Mouse (Mus musculus) left cerebral cortex, adult 11 months (tissue): ENCODE measurements around the gene Use1.
A peak's percentile ranks its signal among the peaks of the same experiment; 100 is the strongest.

Source experiments
- DNase-seq: peaks from one replicate; pipeline ENCODE4 v3.0.0; 2022; ENCODE audit warnings: low spot score

Use1 gene

GRCm38 (mm10) chr8:71379008-71379407 is 12.4 kb downstream of the Use1 start:
- no peak for DNase-seq

GRCm38 (mm10) chr8:71379512-71380075 is 12.9 kb downstream of the Use1 start:
- no peak for DNase-seq

DNA sequence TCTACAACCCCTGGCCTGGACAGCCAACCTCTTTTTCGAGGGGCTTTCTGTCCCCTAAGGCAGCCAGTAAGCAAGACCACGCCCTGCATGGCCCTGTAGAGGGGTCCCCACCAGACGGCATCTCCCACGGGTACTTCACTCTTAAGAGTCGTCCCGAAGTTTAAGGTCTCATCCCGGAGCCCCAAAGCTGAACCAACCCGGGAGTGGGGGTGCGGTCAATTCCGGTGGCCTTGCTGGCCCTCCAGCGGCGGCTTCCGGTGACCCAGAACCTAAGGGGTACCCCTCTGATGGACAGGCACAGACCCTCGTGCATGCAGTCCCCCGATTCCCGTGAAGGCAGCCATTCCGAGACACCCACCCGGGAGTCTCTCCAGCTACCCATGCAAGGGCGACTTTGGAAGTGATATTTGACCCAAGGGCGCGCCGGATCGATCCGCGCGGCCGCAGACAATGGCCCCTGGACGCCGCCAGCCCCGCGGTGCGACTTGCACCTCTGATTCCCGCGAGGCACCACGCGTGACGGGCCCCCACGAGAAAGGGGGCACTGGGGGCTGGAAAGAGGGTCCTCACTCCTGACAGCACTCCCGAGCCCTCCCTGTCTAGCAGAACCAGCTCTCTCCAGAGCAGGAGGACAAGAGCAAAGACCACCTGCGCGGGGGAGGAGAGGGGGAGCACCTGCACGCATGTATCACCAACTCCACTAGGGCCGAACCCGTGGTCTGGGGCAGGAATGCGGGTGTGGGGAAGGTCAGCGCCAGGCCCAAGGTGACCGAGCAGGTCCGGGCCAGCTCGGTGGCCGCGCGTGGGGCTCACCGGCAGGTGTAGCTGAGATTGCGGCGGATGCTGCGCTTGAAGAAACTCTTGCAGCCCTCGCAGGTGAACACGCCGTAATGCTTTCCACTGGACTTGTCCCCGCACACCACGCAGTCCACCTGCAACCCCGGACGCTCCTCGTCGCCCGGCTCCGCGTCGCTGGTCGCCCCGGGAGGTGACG is 13.8 kb downstream of the Use1 start:
- DNase-seq, result no peak

DNA sequence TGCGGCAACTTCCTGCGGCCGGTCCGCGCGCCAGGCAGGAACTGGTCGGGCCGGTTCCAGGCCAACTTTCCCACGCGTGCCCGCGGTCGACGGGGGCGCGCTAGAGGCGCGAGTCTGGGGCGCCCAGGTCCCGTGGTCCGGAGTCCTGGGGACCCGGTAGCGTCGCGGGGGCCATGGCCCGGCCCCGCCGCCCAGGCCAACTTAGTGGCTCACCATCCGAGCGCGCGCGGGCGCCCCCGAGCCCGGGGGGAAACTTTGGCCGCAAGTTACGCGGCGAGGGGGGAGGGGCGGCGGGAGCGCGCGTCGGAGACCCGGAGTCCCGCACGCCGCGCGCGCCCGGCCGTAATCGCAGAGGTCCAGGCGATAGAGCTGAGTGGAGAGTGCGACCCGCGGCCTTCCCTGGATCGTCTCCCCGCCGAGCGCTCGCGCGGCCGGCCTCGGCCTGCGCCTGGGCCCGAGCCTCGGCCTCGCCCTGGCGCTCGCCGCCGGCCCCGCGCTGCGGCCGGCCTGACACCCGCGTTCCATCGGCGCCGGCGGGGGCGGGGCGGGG is 14.8 kb downstream of the Use1 start, which contains the start of gene Nr2f6:
Nr2f6 (minus strand) TSS at position 540 of the 550 bp plus-strand sequence.
- no peak for DNase-seq

DNA sequence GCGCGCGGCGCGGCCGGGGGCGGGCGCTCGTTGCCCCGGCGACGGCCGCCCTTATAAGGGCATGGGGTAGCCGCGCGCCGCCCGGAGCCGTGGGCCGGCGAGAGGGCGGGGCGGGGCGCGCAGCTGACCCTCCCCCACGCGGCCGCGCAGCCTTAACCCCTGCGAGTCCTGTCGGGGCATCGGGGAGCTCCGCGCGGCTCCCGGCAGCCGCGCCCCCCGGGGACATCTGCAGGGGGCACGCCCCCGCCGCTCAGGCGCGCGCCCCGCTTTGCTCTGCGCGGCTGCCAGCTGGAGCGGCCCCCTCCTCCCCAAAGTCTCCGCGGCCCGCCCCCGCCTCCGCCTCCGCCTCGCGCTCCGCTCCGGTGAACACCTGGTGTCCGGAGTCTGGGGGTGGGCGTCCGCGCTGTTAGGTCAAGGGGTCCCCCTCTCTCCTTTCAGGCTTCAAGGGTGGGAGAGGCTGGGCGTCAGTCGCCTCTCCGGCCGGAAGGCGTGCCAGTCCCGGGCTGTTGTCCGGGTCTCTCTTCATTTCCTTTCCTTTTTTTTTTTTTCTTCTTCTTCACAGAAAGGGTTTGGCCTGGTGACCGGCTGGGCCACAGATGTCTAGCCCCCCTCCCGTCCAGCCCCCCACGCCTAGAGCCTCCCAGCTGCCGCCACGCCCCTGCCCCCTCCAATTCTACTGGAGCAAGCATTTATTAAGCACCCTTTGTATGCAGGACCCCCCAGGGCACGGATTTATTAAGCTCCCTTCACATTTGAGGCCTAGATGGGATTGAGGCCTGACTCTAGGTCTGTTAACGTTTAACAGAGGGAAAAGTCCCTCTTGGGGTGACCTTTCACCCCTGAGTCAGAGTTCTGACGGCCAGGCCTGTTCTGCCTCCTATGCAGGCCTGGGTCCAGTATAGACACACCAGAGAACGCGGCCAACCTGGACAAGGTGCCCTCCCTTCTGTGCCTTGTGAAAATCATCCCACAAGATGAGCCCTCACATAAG is 15.6 kb downstream of the Use1 start:
- peak; percentile 74 for DNase-seq

- no peak for DNase-seq
Observed at GRCm38 (mm10) chr8:71383396-71383795, 16.7 kb downstream of the Use1 start.

- DNase-seq, result no peak
Observed at GRCm38 (mm10) chr8:71383860-71384259, 17.2 kb downstream of the Use1 start.

DNA sequence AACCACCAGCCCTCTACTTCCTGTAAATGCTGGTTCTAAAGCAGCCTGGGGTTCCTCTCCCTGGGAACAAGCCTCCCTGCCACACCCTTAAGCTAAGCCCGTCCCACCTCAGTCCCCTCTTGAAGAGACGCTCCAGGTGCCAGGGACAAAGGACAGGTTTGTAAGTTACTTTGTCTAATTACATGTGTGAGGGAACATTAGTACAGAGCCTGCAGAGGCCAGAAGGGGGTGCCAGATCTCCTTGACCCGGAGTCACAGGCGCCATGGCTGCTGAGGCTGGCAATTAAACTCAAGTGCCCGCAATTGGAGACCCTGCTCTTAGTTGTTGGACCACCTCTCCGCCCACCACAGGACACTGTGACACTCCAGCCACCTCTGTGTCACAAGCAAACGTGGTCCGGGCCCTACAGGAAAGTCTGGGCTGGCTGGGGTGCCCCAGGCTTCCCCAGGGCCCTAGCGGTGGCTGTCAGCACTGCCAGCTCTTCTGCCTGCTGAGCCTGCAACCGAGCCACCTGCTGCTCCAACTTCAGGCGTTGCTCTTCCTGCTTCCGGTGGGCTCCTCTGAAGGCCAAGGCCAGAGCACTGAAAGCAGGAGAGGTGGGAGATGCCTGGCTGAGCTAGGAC is 18.7 kb downstream of the Use1 start:
- no peak for DNase-seq

DNA sequence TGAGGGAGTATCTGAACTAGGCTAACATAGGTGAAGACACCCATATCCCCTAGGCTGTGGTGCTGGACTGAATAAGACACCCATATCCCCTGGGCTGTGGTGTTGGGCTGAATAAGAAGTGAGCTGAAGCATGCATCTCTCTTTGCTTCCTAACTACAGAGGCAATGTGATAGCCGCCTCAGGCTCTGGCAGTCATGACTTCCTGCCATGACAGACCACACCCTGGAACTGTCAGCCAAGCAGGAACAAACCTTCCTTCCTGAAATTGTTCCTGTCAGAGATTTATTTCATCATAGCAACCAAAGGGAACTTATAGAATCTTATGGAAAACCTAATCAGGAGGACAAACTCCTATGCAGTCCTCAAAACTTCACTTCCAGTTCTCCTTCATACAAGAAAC is 21.6 kb downstream of the Use1 start:
- no peak for DNase-seq

GRCm38 (mm10) chr8:71391696-71392095 is 25.0 kb downstream of the Use1 start:
- DNase-seq, result no peak

- DNase-seq, result no peak
Observed at GRCm38 (mm10) chr8:71392391-71392790, 25.7 kb downstream of the Use1 start.

DNA sequence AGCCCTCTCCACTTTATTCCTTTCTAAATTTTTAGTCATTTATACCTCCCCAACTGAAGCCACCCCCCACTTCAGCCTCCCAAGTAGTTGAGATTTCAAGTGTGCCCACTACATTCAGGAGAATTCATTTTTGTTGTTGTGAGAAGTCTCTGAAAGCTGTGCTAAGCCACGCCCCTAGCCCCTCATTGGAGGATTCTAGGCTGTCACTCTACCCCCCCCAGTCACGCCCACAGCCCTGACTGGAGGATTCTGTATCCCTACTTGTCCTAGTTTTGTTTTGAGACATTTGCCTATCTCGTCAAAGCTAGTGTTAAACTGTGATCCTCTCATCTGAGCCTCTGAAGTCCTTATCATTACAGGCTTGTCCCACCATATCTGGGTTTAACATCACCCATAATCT is 26.2 kb downstream of the Use1 start:
- DNase-seq, result no peak

GRCm38 (mm10) chr8:71394481-71394880 is 27.8 kb downstream of the Use1 start:
- no peak for DNase-seq

- no peak for DNase-seq
Observed at GRCm38 (mm10) chr8:71395071-71395470, 28.4 kb downstream of the Use1 start.

GRCm38 (mm10) chr8:71395629-71396028 is 29.0 kb downstream of the Use1 start, which contains the start of gene Ushbp1:
Gene Ushbp1, minus strand, starts transcription at chr8:71395802.
- no peak for DNase-seq

DNA sequence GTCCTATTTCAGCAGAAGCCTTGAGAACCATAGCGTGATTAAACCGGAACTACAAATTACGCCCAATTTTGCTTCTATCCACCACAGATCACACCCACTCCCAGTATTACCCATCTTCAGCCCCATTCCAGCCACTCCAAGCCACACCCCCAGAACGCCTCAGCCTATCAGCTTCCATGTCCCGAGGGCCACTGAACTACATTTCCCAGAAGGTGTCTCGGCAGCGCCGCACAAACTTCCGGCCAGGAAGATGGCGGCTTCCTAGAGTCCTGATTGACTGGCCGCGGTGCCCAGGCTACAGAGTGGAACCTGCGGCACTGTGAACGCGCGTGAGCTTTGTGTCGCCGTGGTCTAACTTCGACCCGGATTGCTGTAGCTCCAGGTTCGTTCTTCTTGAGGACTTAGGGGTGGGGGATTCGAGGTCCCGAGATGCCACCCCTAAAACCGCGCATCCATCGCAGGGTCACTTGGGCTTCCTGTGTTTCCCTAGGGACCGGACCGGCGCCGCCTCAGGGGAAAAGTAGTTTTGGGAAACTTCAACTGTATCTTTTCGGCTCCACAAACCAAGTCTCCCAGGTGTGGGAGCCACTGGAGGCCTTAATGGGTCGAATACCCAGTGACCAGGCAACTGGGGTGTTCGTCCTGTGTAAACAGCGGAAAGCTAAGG is 30.1 kb downstream of the Use1 start, which contains the start of gene Babam1:
Babam1 (plus strand) TSS at position 223 of the 667 bp plus-strand sequence.
- peak; percentile 93 for DNase-seq

DNA sequence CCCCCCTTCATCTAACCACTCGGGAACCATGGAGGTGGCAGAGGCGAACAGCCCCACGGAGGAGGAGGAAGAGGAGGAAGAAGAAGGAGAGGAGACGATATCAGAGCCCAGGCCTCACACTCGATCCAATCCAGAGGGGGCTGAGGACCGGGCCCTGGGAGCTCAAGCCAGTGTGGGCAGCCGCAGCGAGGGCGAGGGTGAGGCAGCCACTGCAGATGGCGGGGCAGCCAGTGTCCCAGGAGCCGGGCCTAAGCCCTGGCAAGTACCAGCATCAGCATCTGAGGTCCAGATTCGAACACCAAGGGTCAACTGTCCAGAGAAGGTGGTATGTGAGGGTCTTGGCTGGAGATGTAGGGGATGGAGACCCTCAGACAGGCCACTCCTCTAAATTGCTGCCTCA is 31.1 kb downstream of the Use1 start:
- DNase-seq, result no peak

- DNase-seq, result no peak
Observed at GRCm38 (mm10) chr8:71400826-71401225, 34.2 kb downstream of the Use1 start.

DNA sequence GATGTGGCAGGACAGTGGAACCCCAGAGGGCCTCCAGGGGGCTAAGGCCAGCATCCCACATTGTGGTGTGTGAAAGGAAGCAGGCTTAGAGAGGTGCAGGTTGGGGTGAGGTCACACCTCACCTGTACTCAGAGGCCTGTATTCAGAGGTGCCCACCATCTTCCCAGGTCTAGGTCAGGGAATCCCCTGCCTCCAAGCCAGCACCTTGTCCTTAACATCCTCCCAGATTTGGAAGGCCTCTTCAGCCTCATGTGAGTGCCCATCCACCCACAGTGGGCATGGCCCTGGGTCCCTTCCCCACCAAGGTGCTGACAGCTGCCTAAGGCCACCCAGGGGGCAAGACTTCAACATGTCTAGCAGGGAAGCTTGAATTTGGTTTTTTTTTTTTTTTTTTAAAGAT is 34.8 kb downstream of the Use1 start:
- DNase-seq, result no peak

DNA sequence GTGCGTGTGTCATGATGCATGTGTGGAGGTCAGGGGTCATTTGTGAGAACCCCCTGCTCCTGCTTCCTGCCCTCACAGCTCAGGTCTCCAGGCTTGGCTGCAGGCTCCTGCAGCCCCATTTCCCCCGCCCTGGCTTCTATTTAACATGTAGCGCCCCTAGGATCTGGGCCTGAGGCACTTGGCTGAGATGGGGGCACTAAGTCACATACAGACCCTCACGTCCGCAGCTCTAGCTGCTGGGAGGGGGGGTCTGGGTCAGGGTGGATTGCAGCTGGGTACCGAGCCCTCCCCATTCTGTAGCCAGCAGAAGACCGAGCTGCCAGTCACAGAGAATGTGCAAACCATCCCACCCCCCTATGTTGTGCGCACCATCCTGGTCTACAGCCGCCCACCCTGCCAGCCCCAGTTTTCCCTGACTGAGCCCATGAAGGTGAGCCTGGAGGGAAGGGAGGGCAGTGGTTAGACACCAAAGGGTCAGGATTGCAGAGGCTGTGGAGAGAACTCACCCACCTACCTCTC is 35.9 kb downstream of the Use1 start:
- DNase-seq, result no peak
